Mouse (Mus musculus) liver, embryonic 18 days (tissue): ENCODE measurements around the gene Fgfr3. TPM values are rescaled to one million over a fixed set of nuclear protein-coding genes. Genes with fewer than 3 reads are reported as not detected.

Experiments used
- polyA plus RNA-seq: library from polyadenylated mRNA; depleted of rRNA; stranded (reverse); fragments of >200 nt; gene quantifications from 2 replicates; pipeline ENCODE4 v1.2.3, GENCODE M21; 2012; rRNA removed

The Fgfr3 gene
- 9.4 and 13.8 TPM in 2 replicates for polyA plus RNA-seq

GRCm38 (mm10) chr5:33721541-33722265 lies at the start of gene Fgfr3:
Fgfr3 (plus strand) TSS chr5:33721674.

GRCm38 (mm10) chr5:33782345-33782998 lies 61.0 kb downstream of the Fgfr3 start, which contains the start of gene Letm1:
Letm1 (minus strand) TSS chr5:33782817.

Other genes starting within 250 kb of the Fgfr3 start
- gene Fam53a, start 92.0 kb upstream of the Fgfr3 start, polyA plus RNA-seq: 7.8 and 8.1 TPM in 2 replicates
- gene Gm9903, start 91.7 kb upstream of the Fgfr3 start, polyA plus RNA-seq: 0.06 and 0.07 TPM in 2 replicates
- gene Slbp, start 69.1 kb upstream of the Fgfr3 start, polyA plus RNA-seq: 59.9 and 72.5 TPM in 2 replicates
- 34.2 and 38.3 TPM in 2 replicates for gene Tacc3, start 63.5 kb upstream of the Fgfr3 start, polyA plus RNA-seq
- gene Tmem129, start 63.3 kb upstream of the Fgfr3 start, polyA plus RNA-seq: 16.6 and 17.3 TPM in 2 replicates
- 6.3 and 6.8 TPM in 2 replicates for gene Letm1, start 61.1 kb downstream of the Fgfr3 start, polyA plus RNA-seq
- 14.3 and 14.5 TPM in 2 replicates for gene Nsd2, start 99.1 kb downstream of the Fgfr3 start, polyA plus RNA-seq
- 14.8 and 15.7 TPM in 2 replicates for gene Nelfa, start 214.7 kb downstream of the Fgfr3 start, polyA plus RNA-seq